Mouse (Mus musculus) liver, embryonic 16.5 days (tissue): ENCODE measurements around the gene Ring1. TPM values are rescaled to one million over a fixed set of nuclear protein-coding genes. Genes with fewer than 3 reads are reported as not detected.

Experiments used
- ATAC-seq: fragments of 200-750 bp; cut with Nextera tagmentation; 2 replicates; pipeline ENCODE4 v1.8.0; 2017; ENCODE audit warnings: low read depth, mild to moderate bottlenecking, moderate number of reproducible peaks, moderate library complexity
- H3K27ac ChIP-seq: fragments of 300-500 bp; sonication (generic); 2 replicates; pipeline ENCODE4 v1.5.1; 2014; ENCODE audit warnings: mild to moderate bottlenecking, low read length
- H3K27me3 ChIP-seq: fragments of 300-500 bp; sonication (generic); 2 replicates; pipeline ENCODE4 v1.6.1; 2014; ENCODE audit warnings: low read depth, low read length, mixed read lengths; ENCODE audit not compliant: control insufficient read depth, insufficient read depth
- H3K36me3 ChIP-seq: fragments of 300-500 bp; sonication (generic); 2 replicates; pipeline ENCODE4 v1.6.1; 2014; ENCODE audit warnings: mild to moderate bottlenecking; ENCODE audit not compliant: control insufficient read depth, insufficient read depth
- H3K4me1 ChIP-seq: fragments of 300-500 bp; sonication (generic); 2 replicates; pipeline ENCODE4 v1.6.1; 2014; ENCODE audit warnings: low read depth, low read length, mixed read lengths; ENCODE audit not compliant: control insufficient read depth
- H3K4me2 ChIP-seq: fragments of 300-500 bp; sonication (generic); 2 replicates; pipeline ENCODE4 v1.6.1; 2014; ENCODE audit warnings: low read depth, low read length, mixed read lengths
- H3K4me3 ChIP-seq: fragments of 300-500 bp; sonication (generic); 2 replicates; pipeline ENCODE4 v1.5.1; 2014; ENCODE audit warnings: low read depth, mild to moderate bottlenecking, low read length
- H3K9ac ChIP-seq: fragments of 300-500 bp; sonication (generic); 2 replicates; pipeline ENCODE4 v1.6.1; 2014; ENCODE audit warnings: low read depth, low read length
- H3K9me3 ChIP-seq: fragments of 300-500 bp; sonication (generic); replicated peaks from 2 replicates; pipeline ENCODE4 v1.6.1; 2016; ENCODE audit warnings: low read length; ENCODE audit not compliant: control insufficient read depth
- WGBS: fragments of 180-500 bp; shearing (Covaris S2); extraction: QIAGEN DNeasy Blood & Tissue Kit; methylation state at CpG from one replicate; pipeline ENCODE4 v1.1.7; 2014; ENCODE audit not compliant: insufficient replicate concordance; 5-methylcytosine and 5-hydroxymethylcytosine counted together
- polyA plus RNA-seq: library from polyadenylated mRNA; unstranded; fragments of >200 nt; fragmentation: Nextera tagmentation; extraction: Ambion mirVana; gene quantifications from 2 replicates; pipeline ENCODE4 v1.2.1, GENCODE M21; 2015

Ring1 gene
- polyA plus RNA-seq, 1 experiment from 2014 or later = 4.0 TPM

- 2% methylated on average over 57 of the region's 57 CpGs for WGBS
- no peak for ATAC-seq
- H3K27ac ChIP-seq = peak overlapping the region; percentile 81
- peak overlapping the region; percentile 89 for H3K4me3 ChIP-seq
- H3K9me3 ChIP-seq = no peaks in the 10 kb centered on the region; the same call in 1 of the 2 replicates
- H3K4me2 ChIP-seq = peak overlapping the region; percentile 96
- H3K27me3 ChIP-seq = no peaks in the 10 kb centered on the region
- peaks cover 32% of the 10 kb centered on the region for H3K36me3 ChIP-seq
- peaks cover 48% of the 10 kb centered on the region for H3K4me1 ChIP-seq
- peak overlapping the region; percentile 82 for H3K9ac ChIP-seq
These were observed 628 bp upstream of the Ring1 start for GRCm38 (mm10) chr17:34024861-34025755.

- Histone ChIP-seq H3K9me3 (peaks cover 8% of the 10 kb centered on the region), H3K27me3 (no peaks in the 10 kb centered on the region), H3K4me1 (peaks cover 40% of the 10 kb centered on the region), H3K36me3 (peaks cover 22% of the 10 kb centered on the region), H3K9ac (peak overlapping the region; percentile 82), H3K4me3 (peak overlapping the region; percentile 89), H3K27ac (no peak overlapping the region), H3K4me2 (peak overlapping the region; percentile 96)
- ATAC-seq = no peak
- WGBS = 66% methylated on average over 9 of the region's 9 CpGs
These were observed 802 bp downstream of the Ring1 start for GRCm38 (mm10) chr17:34023678-34024077.

- no peak overlapping the region for H3K27ac ChIP-seq
- no peak overlapping the region for H3K9ac ChIP-seq
- 92% methylated on average over 20 of the region's 20 CpGs for WGBS
- H3K9me3 ChIP-seq = peaks cover 8% of the 10 kb centered on the region
- ATAC-seq = no peak
- no peaks in the 10 kb centered on the region for H3K27me3 ChIP-seq
- peaks cover 19% of the 10 kb centered on the region for H3K36me3 ChIP-seq
- H3K4me3 ChIP-seq = no peak overlapping the region
- no peak overlapping the region for H3K4me2 ChIP-seq
- H3K4me1 ChIP-seq = peaks cover 34% of the 10 kb centered on the region
These were observed 1.5 kb downstream of the Ring1 start for GRCm38 (mm10) chr17:34022987-34023386.

GRCm38 (mm10) chr17:34022414-34022783 lies 2.1 kb downstream of the Ring1 start:
- H3K27ac ChIP-seq = no peak overlapping the region
- no peak overlapping the region for H3K4me2 ChIP-seq
- H3K4me3 ChIP-seq = no peak overlapping the region
- no peaks in the 10 kb centered on the region for H3K27me3 ChIP-seq
- H3K36me3 ChIP-seq = peaks cover 19% of the 10 kb centered on the region
- WGBS = 86% methylated on average over 14 of the region's 14 CpGs
- peaks cover 32% of the 10 kb centered on the region for H3K4me1 ChIP-seq
- H3K9me3 ChIP-seq = peaks cover 8% of the 10 kb centered on the region
- H3K9ac ChIP-seq = no peak overlapping the region
- ATAC-seq = no peak

GRCm38 (mm10) chr17:34021539-34022413 lies 2.7 kb downstream of the Ring1 start:
- no peak overlapping the region for H3K4me3 ChIP-seq
- H3K4me2 ChIP-seq = no peak overlapping the region
- H3K4me1 ChIP-seq = peaks cover 26% of the 10 kb centered on the region
- H3K27me3 ChIP-seq = no peaks in the 10 kb centered on the region
- H3K9me3 ChIP-seq = peaks cover 8% of the 10 kb centered on the region
- no peak overlapping the region for H3K27ac ChIP-seq
- peaks cover 19% of the 10 kb centered on the region for H3K36me3 ChIP-seq
- ATAC-seq = no peak
- 80% methylated on average over 22 of the region's 23 CpGs for WGBS
- no peak overlapping the region for H3K9ac ChIP-seq

GRCm38 (mm10) chr17:34013436-34013835 lies 11.0 kb downstream of the Ring1 start:
- 73% methylated on average over 8 of the region's 8 CpGs for WGBS
- H3K4me1 ChIP-seq = no peaks in the 10 kb centered on the region
- no peaks in the 10 kb centered on the region for H3K27me3 ChIP-seq
- no peak for ATAC-seq
- no peak overlapping the region for H3K9ac ChIP-seq
- no peak overlapping the region for H3K4me3 ChIP-seq
- H3K4me2 ChIP-seq = no peak overlapping the region
- no peaks in the 10 kb centered on the region for H3K9me3 ChIP-seq
- no peaks in the 10 kb centered on the region for H3K36me3 ChIP-seq
- no peak overlapping the region for H3K27ac ChIP-seq

GRCm38 (mm10) chr17:34010156-34010555 lies 14.3 kb downstream of the Ring1 start:
- H3K4me2 ChIP-seq = no peak overlapping the region
- no peak overlapping the region for H3K27ac ChIP-seq
- 50% methylated on average over 5 of the region's 5 CpGs for WGBS
- no peak overlapping the region for H3K9ac ChIP-seq
- no peaks in the 10 kb centered on the region for H3K4me1 ChIP-seq
- H3K9me3 ChIP-seq = no peaks in the 10 kb centered on the region
- no peak for ATAC-seq
- no peaks in the 10 kb centered on the region for H3K36me3 ChIP-seq
- H3K4me3 ChIP-seq = no peak overlapping the region
- H3K27me3 ChIP-seq = no peaks in the 10 kb centered on the region

GRCm38 (mm10) chr17:34006570-34006969 lies 17.9 kb downstream of the Ring1 start:
- no peaks in the 10 kb centered on the region for H3K27me3 ChIP-seq
- no peak overlapping the region for H3K27ac ChIP-seq
- no peak for ATAC-seq
- H3K9me3 ChIP-seq = no peaks in the 10 kb centered on the region
- no peak overlapping the region for H3K9ac ChIP-seq
- 28% methylated on average over 2 of the region's 2 CpGs for WGBS
- no peak overlapping the region for H3K4me2 ChIP-seq
- H3K4me1 ChIP-seq = no peaks in the 10 kb centered on the region; the same call in 1 of the 2 replicates
- H3K4me3 ChIP-seq = no peak overlapping the region
- no peaks in the 10 kb centered on the region for H3K36me3 ChIP-seq
